Mouse (Mus musculus) heart, embryonic 13.5 days (tissue): ENCODE measurements at regions not wholly inside any gene's neighbourhood (a gene's known extent, or its start where the extent isn't known, plus 50 kb on each side); places are given as distances from the start of the nearest gene placed in this dataset.

Source experiments
- ATAC-seq: fragments of 200-750 bp; cut with Nextera tagmentation; 2 replicates; pipeline ENCODE4 v1.8.0; 2017; ENCODE audit warnings: moderate TSS enrichment; ENCODE audit not compliant: insufficient number of reproducible peaks, low FRiP score, low TSS enrichment; ENCODE audit errors: extremely low read depth
- H3K27ac ChIP-seq: fragments of 300-500 bp; sonication (generic); replicated peaks from 2 replicates; pipeline ENCODE4 v1.5.1; 2015; ENCODE audit warnings: moderate library complexity, mild to moderate bottlenecking, inconsistent platforms
- H3K27me3 ChIP-seq: fragments of 300-500 bp; sonication (generic); replicated peaks from 2 replicates; pipeline ENCODE4 v1.6.1; 2015; ENCODE audit warnings: mild to moderate bottlenecking, inconsistent platforms
- H3K36me3 ChIP-seq: fragments of 300-500 bp; sonication (generic); 2 replicates; pipeline ENCODE4 v1.6.1; 2015; ENCODE audit warnings: mild to moderate bottlenecking, inconsistent platforms
- H3K4me1 ChIP-seq: fragments of 300-500 bp; sonication (generic); 2 replicates; pipeline ENCODE4 v1.6.1; 2015; ENCODE audit warnings: inconsistent platforms
- H3K4me2 ChIP-seq: fragments of 300-500 bp; sonication (generic); 2 replicates; pipeline ENCODE4 v1.6.1; 2015; ENCODE audit warnings: inconsistent platforms, mild to moderate bottlenecking, moderate library complexity
- H3K4me3 ChIP-seq: fragments of 300-500 bp; sonication (generic); 2 replicates; pipeline ENCODE4 v1.5.1; 2015; ENCODE audit warnings: moderate library complexity, mild to moderate bottlenecking, inconsistent platforms
- H3K9ac ChIP-seq: fragments of 300-500 bp; sonication (generic); 2 replicates; pipeline ENCODE4 v1.6.1; 2015; ENCODE audit warnings: inconsistent platforms, mild to moderate bottlenecking, moderate library complexity
- H3K9me3 ChIP-seq: fragments of 300-500 bp; sonication (generic); 2 replicates; pipeline ENCODE4 v1.6.1; 2016; ENCODE audit warnings: inconsistent platforms
- WGBS: fragments of 180-500 bp; shearing (Covaris S2); methylation state at CpG from one replicate; pipeline ENCODE4 v1.1.7; 2015; ENCODE audit warnings: mixed read lengths; 5-methylcytosine and 5-hydroxymethylcytosine counted together

- Histone ChIP-seq H3K9me3 (no peaks in the 10 kb centered on the region), H3K4me2 (no peak overlapping the region), H3K4me1 (peaks cover 6% of the 10 kb centered on the region; the same call in 1 of the 2 replicates), H3K27me3 (no peaks in the 10 kb centered on the region), H3K27ac (no peak overlapping the region), H3K4me3 (no peak overlapping the region), H3K36me3 (no peaks in the 10 kb centered on the region), H3K9ac (no peak overlapping the region)
- ATAC-seq = no peak
- 77% methylated on average over 14 of the region's 14 CpGs for WGBS
These were observed 77.7 kb downstream of the Fam76b start for GRCm38 (mm10) chr9:13905086-13905669.

GRCm38 (mm10) chr9:13906736-13907135 lies 79.2 kb downstream of the Fam76b start:
- ATAC-seq = no peak
- H3K4me3 ChIP-seq = no peak overlapping the region
- H3K27me3 ChIP-seq = no peaks in the 10 kb centered on the region; the same call in 1 of the 2 replicates
- 75% methylated on average over 6 of the region's 6 CpGs for WGBS
- H3K9me3 ChIP-seq = no peaks in the 10 kb centered on the region
- no peak overlapping the region for H3K4me2 ChIP-seq
- H3K36me3 ChIP-seq = no peaks in the 10 kb centered on the region
- H3K27ac ChIP-seq = no peak overlapping the region
- H3K9ac ChIP-seq = no peak overlapping the region
- peaks cover 6% of the 10 kb centered on the region; the same call in 1 of the 2 replicates for H3K4me1 ChIP-seq

GRCm38 (mm10) chr9:13909604-13910003 lies 82.1 kb downstream of the Fam76b start:
- no peaks in the 10 kb centered on the region for H3K36me3 ChIP-seq
- no peaks in the 10 kb centered on the region for H3K9me3 ChIP-seq
- no peak overlapping the region for H3K27ac ChIP-seq
- no peak overlapping the region for H3K4me2 ChIP-seq
- no peak overlapping the region for H3K9ac ChIP-seq
- 65% methylated on average over 3 of the region's 3 CpGs for WGBS
- H3K4me1 ChIP-seq = no peaks in the 10 kb centered on the region
- H3K27me3 ChIP-seq = no peaks in the 10 kb centered on the region; the same call in 1 of the 2 replicates
- ATAC-seq = no peak
- no peak overlapping the region for H3K4me3 ChIP-seq

- no peaks in the 10 kb centered on the region for H3K9me3 ChIP-seq
- no peak overlapping the region for H3K27ac ChIP-seq
- H3K4me3 ChIP-seq = no peak overlapping the region
- H3K27me3 ChIP-seq = no peaks in the 10 kb centered on the region; the same call in 1 of the 2 replicates
- H3K4me1 ChIP-seq = no peaks in the 10 kb centered on the region
- WGBS = 69% methylated on average over 2 of the region's 2 CpGs
- no peak overlapping the region for H3K4me2 ChIP-seq
- no peaks in the 10 kb centered on the region for H3K36me3 ChIP-seq
- ATAC-seq = no peak
- no peak overlapping the region for H3K9ac ChIP-seq
These were observed 82.6 kb downstream of the Fam76b start for GRCm38 (mm10) chr9:13910091-13910490.

- no peaks in the 10 kb centered on the region for H3K9me3 ChIP-seq
- H3K4me3 ChIP-seq = no peak overlapping the region
- H3K27ac ChIP-seq = no peak overlapping the region
- no peaks in the 10 kb centered on the region; the same call in 1 of the 2 replicates for H3K27me3 ChIP-seq
- H3K36me3 ChIP-seq = no peaks in the 10 kb centered on the region
- no peaks in the 10 kb centered on the region for H3K4me1 ChIP-seq
- no peak for ATAC-seq
- WGBS = 73% methylated on average over 3 of the region's 3 CpGs
- H3K4me2 ChIP-seq = no peak overlapping the region
- H3K9ac ChIP-seq = no peak overlapping the region
These were observed 85.9 kb downstream of the Fam76b start for GRCm38 (mm10) chr9:13913459-13913858.

GRCm38 (mm10) chr9:13914131-13914530 lies 86.6 kb downstream of the Fam76b start:
- Histone ChIP-seq H3K27ac (no peak overlapping the region), H3K9ac (no peak overlapping the region), H3K4me2 (no peak overlapping the region), H3K4me3 (no peak overlapping the region), H3K27me3 (no peaks in the 10 kb centered on the region; the same call in 1 of the 2 replicates), H3K9me3 (no peaks in the 10 kb centered on the region), H3K36me3 (no peaks in the 10 kb centered on the region), H3K4me1 (no peaks in the 10 kb centered on the region)
- no peak for ATAC-seq
- 77% methylated on average over 9 of the region's 9 CpGs for WGBS

- Histone ChIP-seq H3K9ac (no peak overlapping the region), H3K9me3 (no peaks in the 10 kb centered on the region), H3K4me3 (no peak overlapping the region), H3K4me2 (no peak overlapping the region), H3K4me1 (0 out of 2 replicates have a peak, but pooled peaks cover 2% of the 10 kb centered on the region), H3K27me3 (no peaks in the 10 kb centered on the region; the same call in 1 of the 2 replicates), H3K36me3 (no peaks in the 10 kb centered on the region), H3K27ac (no peak overlapping the region)
- 88% methylated on average over 3 of the region's 3 CpGs for WGBS
- no peak for ATAC-seq
These were observed 87.3 kb downstream of the Fam76b start for GRCm38 (mm10) chr9:13914847-13915246.

- WGBS = 76% methylated on average over 7 of the region's 7 CpGs
- Histone ChIP-seq H3K36me3 (no peaks in the 10 kb centered on the region), H3K9me3 (no peaks in the 10 kb centered on the region), H3K4me3 (no peak overlapping the region), H3K27me3 (no peaks in the 10 kb centered on the region; the same call in 1 of the 2 replicates), H3K4me2 (no peak overlapping the region), H3K27ac (no peak overlapping the region), H3K9ac (no peak overlapping the region), H3K4me1 (0 out of 2 replicates have a peak, but pooled peaks cover 3% of the 10 kb centered on the region)
- no peak for ATAC-seq
These were observed 89.3 kb downstream of the Fam76b start for GRCm38 (mm10) chr9:13916837-13917236.

GRCm38 (mm10) chr9:13918606-13919202 lies 91.2 kb downstream of the Fam76b start:
- ATAC-seq = no peak
- H3K27me3 ChIP-seq = no peaks in the 10 kb centered on the region
- no peak overlapping the region for H3K4me3 ChIP-seq
- H3K36me3 ChIP-seq = no peaks in the 10 kb centered on the region
- no peak overlapping the region for H3K27ac ChIP-seq
- peaks cover 5% of the 10 kb centered on the region; the same call in 1 of the 2 replicates for H3K9me3 ChIP-seq
- no peak overlapping the region for H3K4me2 ChIP-seq
- H3K9ac ChIP-seq = no peak overlapping the region
- H3K4me1 ChIP-seq = 0 out of 2 replicates have a peak, but pooled peaks cover 3% of the 10 kb centered on the region
- WGBS = 63% methylated on average over 7 of the region's 7 CpGs

GRCm38 (mm10) chr9:13919739-13920410 lies 92.4 kb downstream of the Fam76b start:
- no peak for ATAC-seq
- Histone ChIP-seq H3K4me3 (no peak overlapping the region), H3K4me2 (no peak overlapping the region), H3K36me3 (no peaks in the 10 kb centered on the region), H3K9ac (no peak overlapping the region), H3K27me3 (no peaks in the 10 kb centered on the region), H3K4me1 (0 out of 2 replicates have a peak, but pooled peaks cover 3% of the 10 kb centered on the region), H3K9me3 (peaks cover 5% of the 10 kb centered on the region; the same call in 1 of the 2 replicates), H3K27ac (no peak overlapping the region)
- WGBS = 68% methylated on average over 9 of the region's 9 CpGs

GRCm38 (mm10) chr9:13920623-13921022 lies 93.1 kb downstream of the Fam76b start:
- 64% methylated on average over 1 of the region's 1 CpGs for WGBS
- Histone ChIP-seq H3K36me3 (no peaks in the 10 kb centered on the region), H3K4me3 (no peak overlapping the region), H3K27ac (no peak overlapping the region), H3K9me3 (peaks cover 5% of the 10 kb centered on the region; the same call in 1 of the 2 replicates), H3K4me1 (0 out of 2 replicates have a peak, but pooled peaks cover 3% of the 10 kb centered on the region), H3K9ac (no peak overlapping the region), H3K4me2 (no peak overlapping the region), H3K27me3 (no peaks in the 10 kb centered on the region)
- ATAC-seq = no peak
